Mouse (Mus musculus): ENCODE measurements around the gene Fis1.

GRCm38 (mm10) chr5:136961983-136962461, 8.9 kb downstream of the Fis1 start:
- TF ChIP-seq CTCF (IDR thresholded peaks at IDR 0.05; ENCODE audit: low read depth): no peak
- TF ChIP-seq EP300 (IDR thresholded peaks at IDR 0.05; ENCODE audit: low read depth): no peak

Measured in liver, embryonic 14.5 days (tissue).